Mouse (Mus musculus): ENCODE results near the gene Maco1.

The Maco1 gene

GRCm38 (mm10) chr4:134772805-134773674 is 80.1 kb downstream of the Maco1 start:
- no peak for DNase-seq (ENCODE audit: low spot score)

- no peak for DNase-seq (ENCODE audit: low spot score)
Observed at GRCm38 (mm10) chr4:134769891-134770290, 83.3 kb downstream of the Maco1 start.

DNA sequence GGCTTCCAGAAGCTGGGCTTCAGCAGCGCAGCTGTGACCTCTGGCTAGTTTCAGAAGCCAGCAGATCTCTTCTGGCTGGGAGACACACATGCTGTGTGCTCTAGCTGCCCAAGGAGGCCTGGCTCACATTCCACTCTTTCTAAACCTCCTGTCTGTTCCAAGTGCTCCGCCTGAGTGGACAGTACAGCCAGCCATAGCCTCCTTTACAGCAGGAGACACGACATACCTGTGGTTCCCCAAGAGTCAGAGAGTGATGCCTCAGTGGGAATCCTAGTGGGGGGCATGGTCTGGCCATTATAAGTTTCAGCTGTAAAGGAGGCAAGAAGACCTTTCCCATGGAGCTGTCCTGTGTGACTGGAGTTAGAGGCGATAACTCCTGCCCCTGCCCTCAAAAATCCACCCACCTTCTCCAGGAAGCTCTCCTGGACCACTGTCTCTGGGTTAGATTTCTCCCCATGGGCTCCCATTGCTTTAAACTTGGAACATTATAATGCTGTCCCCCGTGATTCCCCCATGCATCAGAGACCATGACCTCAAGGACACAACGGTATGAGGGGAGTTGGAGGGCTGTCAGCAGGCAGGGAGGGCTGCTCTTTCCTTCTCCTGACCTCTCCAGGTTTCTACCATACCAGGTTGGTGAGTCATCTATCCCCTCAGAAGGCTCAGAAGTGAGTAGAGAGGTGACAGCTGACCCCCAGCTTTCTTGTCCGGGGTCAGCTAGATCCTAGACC is 83.9 kb downstream of the Maco1 start:
- DNase-seq (ENCODE audit: low spot score) = no peak

DNA sequence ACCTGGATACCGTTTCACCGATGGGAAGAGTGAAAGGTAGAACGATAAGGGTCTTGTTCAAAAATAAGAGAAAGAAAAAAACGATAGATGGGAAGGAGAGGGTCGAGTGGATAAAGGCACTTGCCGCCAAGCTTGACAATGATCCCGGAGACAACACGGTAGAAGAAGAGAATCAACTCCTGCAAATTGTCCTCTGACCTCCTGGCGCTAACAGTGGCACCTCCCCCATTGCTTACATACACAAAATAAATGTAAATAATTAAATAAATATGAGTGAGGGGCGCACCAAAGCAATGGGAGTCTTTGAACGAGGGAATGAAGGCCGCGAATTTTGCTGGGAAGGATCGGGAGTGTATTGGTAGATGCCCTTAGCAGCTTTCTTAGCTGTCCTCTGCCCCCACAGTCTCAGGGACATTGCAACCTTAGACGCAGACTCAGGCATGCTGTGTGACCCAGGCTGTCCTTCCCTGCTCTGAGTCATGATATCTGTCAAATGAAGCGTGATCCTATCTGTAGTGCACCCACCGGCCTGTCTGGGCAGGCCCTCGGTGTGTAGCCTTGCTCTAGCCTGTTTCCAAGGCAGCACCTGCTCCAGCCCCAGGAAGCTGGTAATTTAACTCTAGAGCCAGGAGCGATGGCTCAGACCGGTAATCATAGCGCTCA is 84.8 kb downstream of the Maco1 start:
- DNase-seq (ENCODE audit: low spot score) = no peak

- DNase-seq (ENCODE audit: low spot score) = peak; percentile 78
Observed at GRCm38 (mm10) chr4:134767426-134768225, 85.5 kb downstream of the Maco1 start, which contains the start of gene Ldlrap1. Gene Ldlrap1, minus strand, starts transcription at chr4:134768024.

GRCm38 (mm10) chr4:134766904-134767425 is 86.2 kb downstream of the Maco1 start:
- DNase-seq (ENCODE audit: low spot score) = no peak

- no peak for DNase-seq (ENCODE audit: low spot score)
Observed at GRCm38 (mm10) chr4:134766277-134766676, 86.9 kb downstream of the Maco1 start.

DNA sequence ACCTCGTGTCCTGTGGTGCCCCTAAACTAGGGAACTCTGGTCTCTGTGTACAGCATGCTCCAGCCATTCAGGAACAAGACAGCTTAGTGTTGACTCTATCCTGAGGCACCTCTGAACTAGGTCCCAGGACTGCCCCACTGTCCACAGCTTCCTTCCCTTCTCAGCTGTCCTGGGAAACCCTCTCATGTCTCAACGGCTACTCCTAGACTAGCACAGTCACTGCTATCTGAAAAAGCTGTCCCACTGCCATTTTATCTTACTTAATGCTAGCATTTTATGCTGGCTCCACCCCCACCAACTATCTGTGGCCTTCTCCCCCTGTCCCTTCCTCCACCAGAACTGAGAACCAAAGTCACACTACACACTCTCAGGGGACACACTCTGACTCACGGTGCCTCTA is 88.8 kb downstream of the Maco1 start:
- DNase-seq (ENCODE audit: low spot score) = no peak

GRCm38 (mm10) chr4:134762360-134762759 is 90.8 kb downstream of the Maco1 start:
- no peak for DNase-seq (ENCODE audit: low spot score)

GRCm38 (mm10) chr4:134760793-134761201 is 92.3 kb downstream of the Maco1 start:
- DNase-seq (ENCODE audit: low spot score) = peak; percentile 42

GRCm38 (mm10) chr4:134760281-134760680 is 92.9 kb downstream of the Maco1 start:
- DNase-seq (ENCODE audit: low spot score) = no peak

- DNase-seq (ENCODE audit: low spot score) = no peak
Observed at GRCm38 (mm10) chr4:134759564-134759963, 93.6 kb downstream of the Maco1 start.

DNA sequence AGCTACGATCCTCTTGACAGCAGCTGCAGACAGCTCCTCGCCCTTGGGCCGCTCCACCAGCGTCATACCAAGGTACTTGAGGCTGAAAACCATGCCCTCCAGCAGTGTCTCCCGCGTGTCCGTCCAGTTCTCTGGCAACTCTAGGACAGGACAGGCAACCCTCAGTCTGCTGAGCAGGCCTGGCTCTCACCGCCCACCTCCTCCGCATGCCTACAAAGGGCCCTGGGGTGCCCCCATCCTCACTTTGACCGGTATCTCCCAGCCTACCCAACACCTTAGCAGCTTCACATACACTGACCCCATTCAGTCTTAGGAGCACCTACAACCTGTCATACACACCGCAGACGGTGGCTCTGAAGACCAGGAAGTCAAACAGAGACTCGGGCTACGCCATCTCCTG is 94.2 kb downstream of the Maco1 start:
- DNase-seq (ENCODE audit: low spot score) = no peak

GRCm38 (mm10) chr4:134758367-134758766 is 94.8 kb downstream of the Maco1 start:
- DNase-seq (ENCODE audit: low spot score) = no peak

GRCm38 (mm10) chr4:134756953-134757352 is 96.2 kb downstream of the Maco1 start:
- no peak for DNase-seq (ENCODE audit: low spot score)

- DNase-seq (ENCODE audit: low spot score) = no peak
Observed at GRCm38 (mm10) chr4:134754941-134755340, 98.2 kb downstream of the Maco1 start.

DNA sequence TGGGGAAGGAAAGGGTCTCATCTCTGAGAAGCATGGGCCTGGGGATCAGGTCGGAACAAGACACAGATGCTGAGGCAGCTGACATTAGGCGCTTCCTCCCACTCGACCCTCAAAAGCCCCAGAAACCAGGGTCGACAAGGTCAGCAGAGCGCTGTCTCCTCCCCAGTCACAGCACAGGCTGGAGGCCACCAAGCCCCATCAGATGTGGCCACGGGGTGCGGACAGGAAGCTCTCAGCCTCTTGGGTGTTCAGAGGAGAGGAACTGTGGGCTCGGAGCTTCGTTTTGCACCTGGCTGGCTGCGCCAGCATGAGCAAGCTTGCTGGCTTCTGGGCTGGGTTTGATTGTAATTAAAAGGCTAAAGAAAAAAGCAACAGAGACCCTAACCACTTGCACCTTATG is 98.8 kb downstream of the Maco1 start:
- DNase-seq (ENCODE audit: low spot score) = no peak

DNA sequence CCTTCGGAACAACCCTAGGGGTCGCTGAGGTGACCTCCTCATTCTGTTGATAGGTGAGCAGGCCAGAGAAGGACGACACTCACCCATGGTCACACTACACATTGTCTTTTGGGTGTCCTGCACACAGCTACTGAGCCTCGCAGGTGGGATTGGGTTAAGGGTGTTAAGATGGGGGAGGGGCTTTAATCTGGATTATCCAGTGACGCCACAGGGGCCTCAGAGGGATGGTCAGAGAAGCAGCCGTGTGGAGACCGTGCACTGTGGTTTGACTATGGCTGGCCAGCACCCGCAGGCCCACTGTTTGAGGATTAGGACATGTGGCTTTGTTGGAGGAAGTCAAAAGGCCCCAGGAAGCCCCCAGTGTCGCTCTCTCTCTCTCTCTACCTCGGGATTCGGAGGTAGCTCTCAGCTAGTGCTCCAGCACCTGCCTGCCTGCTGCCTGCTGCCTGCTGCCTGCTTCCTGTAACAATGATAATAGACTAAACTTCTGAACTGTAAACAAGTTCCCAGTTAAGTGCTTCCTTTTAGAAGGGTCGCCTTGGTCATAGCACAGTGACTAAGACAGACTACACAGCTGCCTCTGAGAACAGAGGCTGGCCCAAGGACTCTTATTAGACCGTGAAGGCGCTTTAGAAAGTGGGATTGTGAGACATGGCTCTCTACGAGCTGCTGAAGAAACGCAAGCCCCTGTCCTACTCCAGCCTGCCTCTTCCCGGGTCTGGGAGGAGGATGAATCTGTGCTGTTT is 99.5 kb downstream of the Maco1 start:
- no peak for DNase-seq (ENCODE audit: low spot score)

- no peak for DNase-seq (ENCODE audit: low spot score)
Observed at GRCm38 (mm10) chr4:134752911-134753426, 100.2 kb downstream of the Maco1 start.

Data from testis, postnatal 14 days (tissue).